Mouse (Mus musculus) frontal cortex, postnatal 36 days (tissue): ENCODE results near the gene Bglap.
A peak's percentile ranks its signal among the peaks of the same experiment; 100 is the strongest.
"Not testable (repeated sequence)": the region's sequence is repeated elsewhere in the genome, so short reads cannot be mapped to it uniquely, and the experiment has no call there.

ENCODE experiments used
- DNase-seq, 2 experiments: peaks; one replicate each; pipeline ENCODE4 v3.0.0; 2022; ENCODE audit warnings: low spot score in 2 of 2

Bglap gene

DNA sequence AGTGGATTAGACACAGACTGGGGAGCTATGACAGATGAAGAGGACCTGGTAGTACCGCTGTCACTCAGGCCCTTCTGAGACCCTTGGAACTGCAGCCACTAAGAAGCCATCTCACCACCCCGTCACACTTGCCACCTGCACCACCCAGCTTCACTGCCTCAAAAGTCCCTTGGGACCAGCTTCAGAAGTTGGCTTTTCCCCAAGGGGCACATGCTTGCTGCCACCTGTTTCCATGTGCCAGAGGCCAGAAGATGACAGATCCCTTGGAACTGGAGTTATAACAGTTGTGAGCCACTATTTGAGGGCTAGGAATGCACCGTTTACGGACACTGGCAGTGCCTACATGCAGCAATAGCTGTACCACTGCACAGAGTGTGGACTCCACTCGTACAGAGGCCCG lies 11.0 kb upstream of the Bglap start:
- no peak for DNase-seq

GRCm38 (mm10) chr3:88393776-88394375 lies 9.6 kb upstream of the Bglap start:
- DNase-seq = no peak

GRCm38 (mm10) chr3:88382383-88382782 lies 1.9 kb downstream of the Bglap start:
- not testable (repeated sequence) for DNase-seq

GRCm38 (mm10) chr3:88381389-88382315 lies 2.6 kb downstream of the Bglap start:
- peak in 1 of 2 experiments; percentile 37 for DNase-seq

DNA sequence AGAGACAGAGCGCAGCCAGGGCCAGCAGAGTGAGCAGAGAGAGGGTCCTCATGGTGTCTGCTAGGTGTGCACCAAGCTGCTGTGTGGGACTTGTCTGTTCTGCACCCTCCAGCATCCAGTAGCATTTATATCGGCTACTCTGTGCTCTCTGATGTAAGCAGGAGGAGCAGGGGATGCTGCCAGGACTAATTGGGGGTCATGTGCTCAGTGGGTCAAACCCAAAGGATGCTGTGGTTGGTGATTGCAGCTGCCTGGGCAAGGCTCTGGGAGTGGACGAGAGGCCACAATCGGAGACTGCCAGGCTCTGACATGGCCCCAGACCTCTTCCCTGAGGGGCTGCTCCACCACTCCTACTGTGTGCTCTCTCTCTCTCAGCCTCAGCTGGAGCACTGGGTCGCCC lies 5.7 kb downstream of the Bglap start, which contains the start of gene Bglap2:
Gene Bglap2, minus strand, starts transcription at position 101 of the 400 bp plus-strand sequence.
- DNase-seq = not testable (repeated sequence)

- not testable (repeated sequence) for DNase-seq
These were observed 7.6 kb downstream of the Bglap start for GRCm38 (mm10) chr3:88376644-88377043.

DNA sequence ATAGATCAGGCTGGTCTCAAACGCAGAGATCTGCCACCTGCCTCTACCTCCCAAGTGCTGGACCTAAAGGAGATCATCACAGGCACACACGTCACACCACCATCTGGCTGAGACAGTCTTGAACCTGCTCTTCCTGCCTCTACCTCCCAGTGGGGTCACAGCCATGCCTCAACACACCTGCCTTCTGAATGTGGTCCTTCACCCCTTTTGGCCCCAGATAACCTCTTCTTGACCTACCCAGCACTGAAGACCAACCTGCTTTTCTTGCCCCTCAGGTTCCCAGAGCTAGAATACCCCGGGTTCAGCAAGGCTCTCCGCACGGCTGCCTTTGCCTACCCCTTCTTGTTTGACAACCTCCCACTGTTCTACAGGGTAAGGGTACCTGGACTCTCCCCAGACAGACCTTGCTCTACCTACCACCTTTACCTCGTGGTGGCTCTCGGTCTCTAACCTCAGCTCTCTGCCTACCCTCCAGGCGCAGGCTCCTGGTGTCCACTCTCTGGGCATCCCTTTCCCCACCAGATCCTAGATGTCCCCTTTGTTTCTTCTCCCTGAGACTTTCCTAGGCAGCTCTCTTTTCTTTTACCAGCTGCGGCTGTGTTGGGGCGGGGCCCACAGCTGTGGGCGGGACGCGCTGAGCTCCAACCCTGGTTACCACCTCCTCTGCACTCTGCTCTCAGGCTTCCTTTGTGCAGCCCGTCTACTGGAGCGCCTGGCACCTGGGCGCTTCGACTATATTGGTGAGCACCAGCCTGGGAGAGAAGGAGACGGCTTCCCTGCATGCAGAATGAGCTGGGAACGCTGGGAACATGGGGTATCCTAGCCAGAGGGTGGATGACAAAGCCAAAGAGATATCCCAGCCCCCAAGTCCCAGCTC lies 8.3 kb downstream of the Bglap start:
- not testable (repeated sequence) for DNase-seq

GRCm38 (mm10) chr3:88372643-88373042 lies 11.6 kb downstream of the Bglap start, which contains the start of gene Bglap3:
TSS of gene Bglap3 (minus strand) at chr3:88372743.
- not testable (repeated sequence) for DNase-seq

GRCm38 (mm10) chr3:88368511-88368910 lies 15.8 kb downstream of the Bglap start:
- not testable (repeated sequence) for DNase-seq

GRCm38 (mm10) chr3:88367517-88367916 lies 16.7 kb downstream of the Bglap start:
- DNase-seq = not testable (repeated sequence)

GRCm38 (mm10) chr3:88366830-88367428 lies 17.3 kb downstream of the Bglap start:
- peak; percentile 65 to 74 for DNase-seq

- DNase-seq = peak in 1 of 2 experiments; percentile 45
These were observed 18.4 kb downstream of the Bglap start for GRCm38 (mm10) chr3:88365705-88366361.

DNA sequence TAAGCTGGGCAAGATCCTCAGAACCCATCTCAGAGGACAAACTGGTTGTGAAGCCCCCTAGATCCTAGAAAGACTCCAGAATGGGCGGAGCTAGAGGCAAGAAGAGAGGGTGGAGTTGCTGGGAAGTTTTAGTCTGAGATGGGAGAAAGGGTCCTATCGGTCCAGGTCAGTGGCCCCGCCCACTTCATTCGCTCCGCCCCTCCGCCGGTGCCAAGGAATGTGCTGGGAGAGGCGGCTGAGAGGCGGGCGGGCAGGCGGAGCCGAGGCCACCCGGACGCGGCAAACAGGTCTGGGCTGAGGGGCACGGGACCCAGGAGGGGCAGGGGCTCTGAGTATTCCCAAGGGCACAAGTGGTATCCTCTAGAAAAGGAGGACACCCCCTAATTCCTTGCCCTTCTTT lies 19.9 kb downstream of the Bglap start, which contains the start of gene Paqr6:
Gene Paqr6, plus strand, starts transcription at position 248 of the 400 bp plus-strand sequence.
- DNase-seq = no peak

GRCm38 (mm10) chr3:88363700-88364099 lies 20.6 kb downstream of the Bglap start:
- peak in 1 of 2 experiments; percentile 47 for DNase-seq

DNA sequence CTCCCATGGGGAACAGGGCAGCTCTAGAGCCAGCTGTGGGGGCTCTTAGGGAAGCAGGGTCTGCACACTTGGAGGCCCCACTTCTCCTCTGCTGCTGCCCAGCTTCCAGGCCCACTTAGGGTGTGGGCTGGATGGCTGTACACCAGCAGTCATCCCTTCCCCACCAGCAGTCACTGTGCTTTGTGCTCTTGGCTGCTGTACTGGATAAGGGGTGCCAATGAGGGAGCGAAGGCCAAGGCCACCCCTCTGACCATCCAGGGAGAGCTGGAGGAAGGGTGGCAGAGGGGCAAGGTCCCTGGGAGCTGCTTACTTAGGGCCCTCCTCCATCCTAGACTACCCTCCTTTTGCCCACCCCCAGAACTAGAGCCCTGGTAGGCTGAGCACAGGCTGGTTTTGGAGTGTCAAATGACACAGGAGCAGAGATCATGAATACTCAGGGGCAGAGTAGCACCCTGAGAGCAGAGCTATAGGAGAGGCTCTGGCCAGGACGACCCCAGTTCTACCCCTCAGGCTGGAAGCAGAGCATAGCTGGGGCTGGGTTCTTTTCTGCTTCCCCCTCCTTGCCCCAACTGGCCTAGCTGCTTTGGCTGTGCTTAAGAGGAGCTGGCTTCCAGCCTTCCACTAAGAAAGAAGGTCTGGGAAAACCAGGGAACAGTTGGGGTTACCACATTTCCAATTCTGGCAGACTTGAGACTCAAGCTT lies 22.5 kb downstream of the Bglap start:
- DNase-seq = no peak

- no peak for DNase-seq
These were observed 23.2 kb downstream of the Bglap start for GRCm38 (mm10) chr3:88361096-88361495.

DNA sequence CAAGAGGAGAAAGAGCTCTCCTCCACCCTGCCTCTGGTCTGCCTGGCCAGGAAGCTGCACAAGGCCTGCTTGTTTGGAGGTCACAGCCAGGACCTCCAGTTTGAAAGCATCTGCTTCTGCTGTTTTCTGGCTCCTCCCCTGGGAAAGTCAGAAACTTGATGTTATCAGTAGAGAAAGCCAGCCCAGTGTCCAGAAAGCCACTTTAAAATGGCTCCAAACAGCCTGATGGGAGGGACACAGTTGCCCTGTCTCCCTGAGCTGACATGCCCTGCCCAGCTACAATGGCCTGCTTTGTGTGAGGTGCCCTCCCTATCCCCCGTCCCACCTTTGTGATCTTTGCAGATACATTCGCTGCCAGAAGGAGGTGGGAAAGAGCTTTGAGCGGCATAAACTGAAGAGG lies 24.3 kb downstream of the Bglap start:
- no peak for DNase-seq

- no peak for DNase-seq
These were observed 24.7 kb downstream of the Bglap start for GRCm38 (mm10) chr3:88359584-88359983.

DNA sequence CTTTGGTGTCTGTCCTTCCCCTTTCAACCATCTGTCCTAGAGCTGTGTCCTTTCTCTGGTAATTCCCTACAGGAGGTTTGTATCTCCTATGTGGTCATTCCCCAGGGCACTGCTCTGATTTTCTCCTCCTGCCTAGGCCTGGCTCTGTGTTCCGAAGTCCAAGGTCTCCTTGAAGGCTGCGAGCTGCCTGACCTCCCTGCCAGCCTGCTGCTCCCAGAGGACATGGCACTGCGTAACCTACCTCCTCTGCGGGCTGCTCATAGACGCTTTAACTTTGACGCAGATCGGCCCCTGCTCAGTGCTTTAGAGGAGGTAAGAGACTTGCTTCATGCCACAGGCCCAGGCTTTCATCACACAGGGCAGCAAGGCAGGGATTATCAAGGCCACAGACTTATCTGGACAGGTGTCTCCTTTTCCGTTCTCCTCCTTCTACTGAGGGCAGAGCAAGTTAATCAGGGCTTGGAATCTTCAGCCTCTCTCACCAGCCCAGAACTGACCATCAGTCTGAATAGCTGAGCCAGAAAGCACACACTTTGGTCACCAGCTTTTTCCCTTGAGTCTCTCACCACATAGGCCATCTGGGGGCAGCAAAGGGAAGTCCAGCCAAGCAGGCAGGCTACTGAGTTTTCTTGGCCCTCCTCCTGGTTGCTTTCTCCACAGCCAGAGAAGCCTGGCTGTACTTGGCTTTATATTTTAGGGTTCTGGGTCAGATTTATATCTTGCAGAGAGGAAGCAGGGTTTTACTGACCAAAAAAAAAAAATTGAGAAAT lies 29.7 kb downstream of the Bglap start:
- no peak for DNase-seq
